Mouse (Mus musculus) right cerebral cortex, postnatal 36 days (tissue): ENCODE results near the gene Gm21190.
"Not testable (repeated sequence)": the region's sequence is repeated elsewhere in the genome, so short reads cannot be mapped to it uniquely, and the experiment has no call there.

Experiments used
- DNase-seq, 2 experiments: peaks; one replicate each; pipeline ENCODE4 v3.0.0; 2022; ENCODE audit warnings: low spot score in 2 of 2, mixed read lengths in 1 of 2

Gene Gm21190

GRCm38 (mm10) chr5:15529122-15529521, at the start of gene Gm21190:
Gene Gm21190, minus strand, starts transcription at chr5:15529222.
- DNase-seq, result not testable (repeated sequence)

GRCm38 (mm10) chr5:15577033-15577432, 48.0 kb upstream of the Gm21190 start, which contains the start of gene Gm21083:
Gene Gm21083, plus strand, starts transcription at chr5:15577333.
- DNase-seq, result not testable (repeated sequence)

GRCm38 (mm10) chr5:15573735-15574134, 44.7 kb upstream of the Gm21190 start:
- not testable (repeated sequence) for DNase-seq

DNA sequence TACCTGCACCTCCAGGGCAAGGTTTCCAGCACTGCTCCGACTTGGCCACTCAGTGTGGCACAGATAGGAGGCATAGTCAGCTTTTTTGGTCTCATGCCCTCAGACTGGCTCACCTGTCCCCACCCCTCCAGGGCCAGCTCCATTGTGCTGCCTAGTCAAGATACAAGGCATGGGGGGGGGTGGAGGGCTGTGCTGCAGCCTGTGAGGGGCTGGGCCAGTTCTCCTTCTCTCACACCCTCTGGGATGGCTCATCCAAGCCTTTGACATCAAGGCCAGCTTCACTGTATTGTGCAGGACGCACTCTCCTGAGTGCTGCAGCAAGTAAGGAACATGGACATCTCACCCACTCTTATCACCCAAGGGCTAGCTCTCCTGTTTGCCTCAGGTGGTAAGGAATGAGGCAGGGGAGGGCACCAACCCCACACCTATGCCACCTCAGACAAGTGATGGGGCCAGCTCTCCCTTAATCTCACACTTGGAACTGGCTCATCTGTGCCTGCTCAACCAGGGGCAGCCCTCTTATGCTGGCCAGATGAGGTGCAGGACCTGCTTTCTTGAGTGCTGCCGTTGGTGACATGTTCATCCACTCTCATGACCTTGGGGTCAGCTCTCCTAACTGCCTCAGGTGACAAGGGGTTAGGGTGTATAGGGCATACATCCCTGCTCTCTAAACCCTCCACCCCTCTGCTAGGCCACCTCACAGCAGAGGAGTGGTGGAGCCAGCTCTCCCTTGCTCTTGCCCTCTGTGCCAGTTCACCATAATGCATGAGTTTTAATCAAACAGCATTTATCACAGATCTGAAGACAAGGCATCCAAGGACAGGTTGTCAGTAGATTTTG, 32.6 kb upstream of the Gm21190 start:
- DNase-seq, result not testable (repeated sequence)

- DNase-seq, result not testable (repeated sequence)
Observed at GRCm38 (mm10) chr5:15558654-15559053, 29.6 kb upstream of the Gm21190 start.

DNA sequence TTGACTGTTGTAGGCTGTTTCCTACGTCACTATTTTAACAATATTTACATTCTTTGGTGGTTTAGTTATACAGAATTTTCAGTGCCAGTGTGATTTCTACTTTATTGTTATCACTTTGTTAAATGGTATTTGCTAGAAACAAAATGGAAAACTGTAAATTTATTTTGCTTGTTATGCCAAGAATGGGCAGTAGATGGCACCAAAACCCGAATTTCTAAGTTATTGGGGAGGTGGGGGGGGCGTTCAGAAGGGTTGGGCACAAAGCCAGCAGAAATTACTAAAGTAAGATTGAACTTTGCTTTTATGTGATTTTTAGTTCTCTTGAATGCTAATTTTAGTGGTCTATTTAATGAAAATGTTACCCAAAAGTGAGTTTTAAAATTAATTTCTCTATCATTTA, 20.6 kb upstream of the Gm21190 start:
- DNase-seq, result not testable (repeated sequence)

DNA sequence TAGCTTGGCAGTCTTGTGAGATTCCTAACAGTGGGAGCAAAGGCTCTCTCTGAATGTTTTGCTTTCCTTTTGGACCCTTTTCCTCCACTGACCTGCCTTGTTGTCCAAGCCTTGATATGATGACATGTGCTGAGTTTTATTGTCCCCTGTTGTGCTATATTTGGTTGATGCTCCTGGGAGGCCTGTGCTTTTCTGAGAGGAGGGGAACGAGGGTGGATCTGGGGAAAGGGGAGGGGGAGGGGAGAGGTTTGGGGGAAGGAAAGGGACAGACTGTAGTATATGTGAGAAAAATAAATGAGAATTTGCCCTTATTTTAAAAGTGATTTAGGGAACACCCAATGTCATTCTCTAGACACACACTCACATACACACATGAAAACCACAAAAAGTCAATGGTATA, 20.1 kb upstream of the Gm21190 start:
- not testable (repeated sequence) for DNase-seq

DNA sequence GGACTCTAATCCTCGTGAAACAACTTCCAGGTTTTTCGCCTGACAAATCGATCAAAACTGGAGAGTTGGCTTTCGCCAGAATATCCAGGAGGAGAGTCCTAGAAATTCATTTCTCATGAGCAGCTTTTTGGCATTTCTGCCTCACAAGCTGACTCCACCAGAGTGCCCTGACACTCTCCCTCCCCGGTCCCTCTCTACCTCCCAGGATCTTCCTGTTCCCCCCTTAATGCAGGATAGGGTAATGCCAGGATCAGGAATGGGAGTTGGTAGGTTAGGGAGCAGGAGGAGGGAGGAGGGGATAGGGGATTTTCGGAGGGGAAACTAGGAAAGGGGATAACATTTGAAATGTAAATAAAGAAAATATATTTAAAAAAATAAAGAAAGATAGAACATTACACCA, 19.6 kb upstream of the Gm21190 start:
- DNase-seq, result not testable (repeated sequence)

- not testable (repeated sequence) for DNase-seq
Observed at GRCm38 (mm10) chr5:15522470-15522869, 6.6 kb downstream of the Gm21190 start.

DNA sequence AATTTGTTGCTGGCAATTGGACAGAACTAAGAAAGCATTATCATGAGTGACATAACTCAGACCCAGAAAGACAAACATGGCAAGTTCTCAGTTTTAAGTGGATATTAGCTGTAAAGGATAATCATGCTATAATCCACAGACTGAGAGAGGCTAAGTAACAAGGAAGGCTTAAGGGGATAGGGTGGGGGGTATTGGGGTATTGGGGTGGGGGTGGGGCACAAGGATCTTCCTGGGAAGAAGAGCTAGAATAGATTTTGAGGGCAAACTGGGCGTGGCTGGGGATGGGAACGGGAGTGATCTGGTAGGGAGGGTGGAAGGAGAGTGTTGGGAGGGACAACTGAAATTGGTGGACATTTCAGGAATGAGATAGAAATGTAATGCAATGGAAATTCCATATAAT, 7.0 kb downstream of the Gm21190 start:
- not testable (repeated sequence) for DNase-seq

DNA sequence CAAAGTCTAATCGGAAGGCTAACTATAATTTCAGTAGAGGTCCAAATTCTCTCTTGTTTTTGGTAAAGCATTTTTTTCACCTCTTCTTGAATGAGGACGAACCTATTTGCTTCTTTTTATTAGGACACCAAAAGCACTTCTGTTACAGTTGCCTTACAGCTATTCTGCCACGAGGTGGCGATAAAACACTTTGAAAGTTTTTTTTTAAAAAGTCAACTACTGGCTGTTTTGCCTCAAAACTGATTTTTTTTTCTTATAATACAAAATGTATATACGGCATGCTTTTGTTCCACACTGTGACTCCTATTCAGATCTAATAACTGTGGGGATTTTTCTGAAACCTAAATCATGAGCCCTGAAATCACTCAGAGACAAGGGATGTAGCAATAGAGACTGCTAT, 8.6 kb downstream of the Gm21190 start:
- not testable (repeated sequence) for DNase-seq

DNA sequence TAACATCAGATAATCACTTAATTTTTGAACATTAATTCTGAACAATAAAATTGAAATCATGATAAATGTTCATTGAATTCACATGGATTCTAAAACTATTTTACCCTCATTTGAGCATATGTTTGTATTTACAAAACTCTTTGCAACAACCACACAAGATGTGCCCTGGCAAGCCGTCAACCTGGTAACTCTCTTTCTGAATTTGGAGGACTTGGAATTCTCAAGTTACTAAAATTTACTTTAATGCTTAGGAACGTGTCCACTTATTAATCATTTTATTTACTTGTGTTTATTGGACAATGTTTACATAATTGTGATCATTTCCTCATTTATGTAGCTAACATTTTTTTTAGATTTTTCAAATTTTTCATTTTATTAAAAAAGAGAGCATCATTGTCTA, 11.9 kb downstream of the Gm21190 start:
- DNase-seq, result not testable (repeated sequence)

- DNase-seq, result not testable (repeated sequence)
Observed at GRCm38 (mm10) chr5:15512236-15512635, 16.8 kb downstream of the Gm21190 start.

GRCm38 (mm10) chr5:15509911-15510310, 19.1 kb downstream of the Gm21190 start:
- not testable (repeated sequence) for DNase-seq

DNA sequence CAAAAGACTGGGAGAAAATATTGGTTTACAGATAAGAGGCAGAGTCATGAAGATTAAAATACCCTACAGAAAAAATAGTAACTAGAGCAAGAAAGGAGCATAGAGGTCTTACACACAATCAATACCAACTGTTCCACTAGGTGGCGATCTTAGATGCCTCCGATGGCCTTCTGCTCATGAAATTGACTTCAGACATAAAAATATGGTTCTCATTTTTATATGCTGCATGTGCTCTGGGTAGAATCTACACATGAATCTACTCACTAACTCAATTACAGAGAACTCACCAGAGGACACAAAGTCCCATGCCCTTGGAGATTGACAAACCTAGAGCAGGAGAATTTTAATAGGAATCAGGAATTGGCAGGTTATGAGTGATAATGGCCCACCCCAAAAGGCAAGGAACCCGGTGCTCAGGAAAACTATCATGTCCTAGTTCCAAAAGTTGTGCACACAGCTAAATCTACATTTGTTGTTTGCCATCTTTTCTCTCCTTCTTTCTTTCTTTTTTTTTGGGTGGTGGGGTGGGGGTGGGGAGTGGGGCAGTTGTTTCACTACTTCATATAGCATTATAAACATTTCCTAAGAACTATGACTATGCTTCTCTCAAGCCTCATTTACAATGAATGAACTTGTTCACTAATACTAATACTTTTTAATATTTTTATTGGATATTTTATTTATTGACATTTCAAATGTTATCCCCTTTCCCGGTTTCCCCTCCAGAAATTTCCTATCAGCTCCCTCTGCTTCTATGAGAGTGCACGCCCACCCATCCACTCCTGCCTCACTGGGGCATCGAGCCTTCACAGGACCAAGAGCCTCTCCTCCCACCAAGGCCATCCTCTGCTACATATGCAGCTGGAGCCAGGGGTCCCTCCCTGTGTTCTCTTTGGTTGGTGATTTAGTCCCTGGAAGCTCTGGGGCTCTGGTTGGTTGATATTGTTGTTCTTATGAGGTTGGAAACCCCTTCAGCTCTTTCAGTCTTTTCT, 20.3 kb downstream of the Gm21190 start:
- DNase-seq, result not testable (repeated sequence)

DNA sequence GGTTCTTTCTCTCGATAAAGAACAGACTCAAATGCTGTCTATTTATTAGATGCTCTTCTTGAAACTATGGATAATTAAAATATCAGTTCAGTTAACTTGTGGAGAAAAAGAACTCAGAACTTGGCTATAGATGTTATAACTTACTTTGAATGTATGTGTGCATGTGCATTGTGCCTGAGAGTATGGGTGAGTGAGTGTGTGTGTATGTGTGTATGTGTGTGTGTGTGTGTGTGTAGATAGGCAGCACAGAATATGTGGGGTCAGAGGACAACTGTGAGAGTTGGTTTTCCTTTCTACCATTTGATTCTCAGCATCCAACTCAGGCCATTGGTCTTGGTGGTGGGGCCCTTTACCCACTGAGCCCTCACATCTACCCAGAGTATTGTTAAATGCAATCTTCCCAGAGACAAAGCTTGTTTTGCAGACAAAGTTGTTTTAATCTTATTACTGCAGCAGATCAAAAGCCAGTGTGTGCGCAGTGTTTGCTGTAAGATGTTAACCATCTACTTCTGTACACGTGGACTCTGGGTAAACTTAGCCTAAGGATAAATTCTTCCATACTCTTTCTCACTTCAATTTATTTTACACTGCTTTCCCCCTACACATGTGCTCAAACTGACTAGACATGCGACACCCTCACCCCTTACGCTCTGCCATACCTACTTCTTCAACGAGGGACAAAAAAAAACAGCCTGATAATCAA, 21.1 kb downstream of the Gm21190 start:
- not testable (repeated sequence) for DNase-seq

- no peak for DNase-seq
Observed at GRCm38 (mm10) chr5:15507309-15507619, 21.8 kb downstream of the Gm21190 start.

GRCm38 (mm10) chr5:15506575-15507308, 22.3 kb downstream of the Gm21190 start:
- DNase-seq, result peak; percentile 3 to 14

DNA sequence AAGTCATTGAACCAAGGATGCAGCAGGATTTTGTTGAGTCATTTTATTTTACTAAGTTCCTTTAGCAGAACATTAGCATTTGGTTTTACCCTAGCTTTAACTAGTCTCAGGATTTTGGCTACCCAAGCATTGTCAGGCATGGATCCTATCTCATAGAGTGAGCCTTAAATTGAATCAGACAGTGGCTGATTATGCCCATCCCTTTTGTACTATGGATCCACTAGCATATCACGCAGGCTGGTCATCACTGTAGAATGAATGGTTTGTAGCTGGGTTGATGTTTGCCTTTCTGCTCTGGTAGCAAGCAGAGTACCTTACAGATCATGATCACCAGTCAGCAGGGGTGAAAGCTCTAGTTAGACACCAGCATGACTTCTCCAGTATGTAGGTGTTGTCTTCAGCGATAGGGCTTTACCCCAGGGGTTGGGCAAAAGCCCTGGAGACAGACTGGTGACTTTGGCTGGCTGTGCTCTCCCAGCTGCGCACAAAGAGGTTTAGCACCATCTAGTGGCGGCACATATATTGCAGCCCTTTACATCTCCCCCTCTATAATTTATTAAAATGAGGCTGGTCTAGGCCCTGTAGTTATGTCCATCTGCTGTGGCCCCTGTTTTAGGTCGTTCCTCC, 30.1 kb downstream of the Gm21190 start:
- peak in 1 of 2 experiments; percentile 6 for DNase-seq

- not testable (repeated sequence) for DNase-seq
Observed at GRCm38 (mm10) chr5:15498350-15498749, 30.7 kb downstream of the Gm21190 start.
